Mouse (Mus musculus): ENCODE measurements around the gene Sppl3. TPM values are rescaled to one million over a fixed set of nuclear protein-coding genes. Genes with fewer than 3 reads are reported as not detected.
A peak's percentile ranks its signal among the peaks of the same experiment; 100 is the strongest.
"Not testable (repeated sequence)": the region's sequence is repeated elsewhere in the genome, so short reads cannot be mapped to it uniquely, and the experiment has no call there.

The Sppl3 gene
- total RNA-seq, 4 experiments from 2014 or later, result 26.3 to 31.9 (median 29.0) TPM

GRCm38 (mm10) chr5:115074749-115075148 lies 63.8 kb downstream of the Sppl3 start:
- DNase-seq (ENCODE audit: low spot score), result no peak

GRCm38 (mm10) chr5:115076144-115076901 lies 65.4 kb downstream of the Sppl3 start:
- peak; percentile 65 for DNase-seq (ENCODE audit: low spot score)

GRCm38 (mm10) chr5:115081636-115082035 lies 70.7 kb downstream of the Sppl3 start:
- no peak for DNase-seq (ENCODE audit: low spot score)

GRCm38 (mm10) chr5:115083492-115083891 lies 72.6 kb downstream of the Sppl3 start:
- no peak for DNase-seq (ENCODE audit: low spot score)

GRCm38 (mm10) chr5:115085675-115086074 lies 74.7 kb downstream of the Sppl3 start:
- no peak for DNase-seq (ENCODE audit: low spot score)

GRCm38 (mm10) chr5:115089592-115090268 lies 78.8 kb downstream of the Sppl3 start:
- DNase-seq (ENCODE audit: low spot score), result no peak

GRCm38 (mm10) chr5:115091015-115091414 lies 80.1 kb downstream of the Sppl3 start:
- DNase-seq (ENCODE audit: low spot score), result no peak

GRCm38 (mm10) chr5:115091776-115092175 lies 80.8 kb downstream of the Sppl3 start:
- DNase-seq (ENCODE audit: low spot score), result no peak

- DNase-seq (ENCODE audit: low spot score), result no peak
Measured at GRCm38 (mm10) chr5:115098195-115098594, 87.3 kb downstream of the Sppl3 start, which contains the start of gene Gm10401. Gene Gm10401, minus strand, starts transcription at chr5:115098295.

GRCm38 (mm10) chr5:115099530-115099929 lies 88.6 kb downstream of the Sppl3 start:
- no peak for DNase-seq (ENCODE audit: low spot score)

GRCm38 (mm10) chr5:115099991-115100390 lies 89.1 kb downstream of the Sppl3 start:
- no peak for DNase-seq (ENCODE audit: low spot score)

- no peak for DNase-seq (ENCODE audit: low spot score)
Measured at GRCm38 (mm10) chr5:115100473-115100872, 89.5 kb downstream of the Sppl3 start.

- DNase-seq (ENCODE audit: low spot score), result no peak
Measured at GRCm38 (mm10) chr5:115102231-115102630, 91.3 kb downstream of the Sppl3 start.

GRCm38 (mm10) chr5:115103253-115103652 lies 92.3 kb downstream of the Sppl3 start:
- not testable (repeated sequence) for DNase-seq (ENCODE audit: low spot score)

GRCm38 (mm10) chr5:115111156-115111555 lies 100.2 kb downstream of the Sppl3 start:
- no peak for DNase-seq (ENCODE audit: low spot score)

GRCm38 (mm10) chr5:115113244-115113643 lies 102.3 kb downstream of the Sppl3 start:
- no peak for DNase-seq (ENCODE audit: low spot score)

GRCm38 (mm10) chr5:115114501-115114900 lies 103.6 kb downstream of the Sppl3 start:
- DNase-seq (ENCODE audit: low spot score), result no peak

- DNase-seq (ENCODE audit: low spot score), result no peak
Measured at GRCm38 (mm10) chr5:115116426-115116825, 105.5 kb downstream of the Sppl3 start.

GRCm38 (mm10) chr5:115117467-115117866 lies 106.5 kb downstream of the Sppl3 start:
- no peak for DNase-seq (ENCODE audit: low spot score)

- DNase-seq (ENCODE audit: low spot score), result peak; percentile 83
Measured at GRCm38 (mm10) chr5:115118961-115119570, 108.1 kb downstream of the Sppl3 start, which contains the start of gene Acads. Gene Acads, minus strand, starts transcription at chr5:115119346.

GRCm38 (mm10) chr5:115120978-115121377 lies 110.0 kb downstream of the Sppl3 start:
- DNase-seq (ENCODE audit: low spot score), result no peak

GRCm38 (mm10) chr5:115124690-115125089 lies 113.8 kb downstream of the Sppl3 start:
- no peak for DNase-seq (ENCODE audit: low spot score)
